Mouse (Mus musculus) ES-E14 (cell line): ENCODE data around the gene Scand1.

Experiments used
- CHD2 ChIP-seq: IDR thresholded peaks from 2 replicates; pipeline ENCODE4 v1.6.1; 2014; ENCODE audit warnings: mild to moderate bottlenecking, low read depth, low read length, inconsistent platforms
- ZNF384 ChIP-seq: IDR thresholded peaks from 2 replicates; pipeline ENCODE4 v1.6.1; 2012; ENCODE audit warnings: low read depth, low read length, inconsistent platforms

GRCm38 (mm10) chr2:156291998-156292397, 20.5 kb downstream of the Scand1 start:
- no peak for TF ChIP-seq ZNF384
- TF ChIP-seq CHD2 = no peak
